Mouse (Mus musculus): ENCODE data around the gene Mrpl44.

DNA sequence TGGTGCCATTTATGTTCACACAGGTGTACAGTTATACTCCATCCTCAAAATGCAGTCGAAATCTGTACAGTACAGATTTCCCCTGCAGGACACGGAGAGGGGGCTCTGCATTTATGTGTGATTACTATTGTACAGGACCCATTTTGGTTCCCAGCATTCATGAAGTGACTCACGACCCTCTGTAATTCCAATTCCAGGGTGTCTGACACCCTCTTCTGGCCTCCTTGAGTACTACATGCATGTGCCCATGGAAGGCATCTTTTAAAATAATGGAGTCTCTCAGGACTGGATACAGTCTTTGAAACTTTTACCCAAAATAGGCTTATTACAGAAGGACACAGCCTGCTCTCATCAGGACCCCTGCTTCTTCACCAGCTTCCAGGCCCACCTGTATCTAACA lies 6.6 kb downstream of the Mrpl44 start:
- TF ChIP-seq CTCF (IDR thresholded peaks at IDR 0.05; ENCODE audit: low read depth), result no peak
- TF ChIP-seq EP300 (IDR thresholded peaks at IDR 0.05; ENCODE audit: low read depth), result no peak
